Mouse (Mus musculus) ES-E14 (cell line): ENCODE measurements around the gene Samd15. TPM values are rescaled to one million over a fixed set of nuclear protein-coding genes. Genes with fewer than 3 reads are reported as not detected.

ENCODE experiments used
- DNase-seq: peaks from one replicate; pipeline ENCODE4 v3.0.0-alpha.2; 2013; ENCODE audit warnings: low read depth, low spot score
- H3K27ac ChIP-seq: 2 replicates; pipeline ENCODE4 v1.5.1; 2012; ENCODE audit warnings: low read depth, mild to moderate bottlenecking, low read length, moderate library complexity, mixed read lengths; ENCODE audit not compliant: poor library complexity, insufficient read depth, severe bottlenecking
- H3K36me3 ChIP-seq: 2 replicates; pipeline ENCODE4 v1.6.1; 2012; ENCODE audit warnings: mild to moderate bottlenecking, low read length, moderate library complexity, mixed read lengths; ENCODE audit not compliant: control insufficient read depth, poor library complexity, insufficient read depth, severe bottlenecking
- H3K4me1 ChIP-seq, 2 experiments: fragments of 150-350 bp in 1 of 2; sonication (generic) in 1 of 2; 2 replicates each; pipeline ENCODE4 v1.6.1; 2012; ENCODE audit warnings: low read length in 2 of 2, mild to moderate bottlenecking in 1 of 2, mixed read lengths in 1 of 2; ENCODE audit not compliant: control insufficient read depth in 2 of 2, insufficient read depth in 2 of 2, poor library complexity in 1 of 2
- H3K4me3 ChIP-seq, 2 experiments: fragments of 150-350 bp in 1 of 2; sonication (generic) in 1 of 2; 2 replicates each; pipeline ENCODE4 v1.5.1; 2012; ENCODE audit warnings: low read length in 2 of 2, low read depth in 1 of 2, mild to moderate bottlenecking in 1 of 2, mixed read lengths in 1 of 2; ENCODE audit not compliant: insufficient read depth in 1 of 2, poor library complexity in 1 of 2, severe bottlenecking in 1 of 2
- H3K9ac ChIP-seq: 2 replicates; pipeline ENCODE4 v1.6.1; 2012; ENCODE audit warnings: low read depth, mild to moderate bottlenecking, low read length, mixed read lengths; ENCODE audit not compliant: poor library complexity, insufficient read depth, severe bottlenecking
- H3K9me3 ChIP-seq: fragments of 150-350 bp; sonication (generic); 2 replicates; pipeline ENCODE4 v1.6.1; 2012; ENCODE audit warnings: low read depth, mild to moderate bottlenecking, low read length; ENCODE audit not compliant: control insufficient read depth, insufficient read depth
- CHD2 ChIP-seq: IDR thresholded peaks from 2 replicates; pipeline ENCODE4 v1.6.1; 2014; ENCODE audit warnings: mild to moderate bottlenecking, low read depth, low read length, inconsistent platforms
- HCFC1 ChIP-seq: IDR thresholded peaks from 2 replicates; pipeline ENCODE4 v1.6.1; 2012; ENCODE audit warnings: low read length, inconsistent platforms, borderline replicate concordance; ENCODE audit not compliant: insufficient read depth
- MAFK ChIP-seq: IDR thresholded peaks from 2 replicates; pipeline ENCODE4 v1.6.1; 2014; ENCODE audit warnings: mild to moderate bottlenecking, low read depth, low read length, inconsistent platforms; ENCODE audit not compliant: insufficient read depth
- ZC3H11A ChIP-seq: IDR thresholded peaks from 2 replicates; pipeline ENCODE4 v1.6.1; 2012; ENCODE audit warnings: low read depth, mild to moderate bottlenecking, inconsistent platforms, low read length, borderline replicate concordance
- ZNF384 ChIP-seq: IDR thresholded peaks from 2 replicates; pipeline ENCODE4 v1.6.1; 2012; ENCODE audit warnings: low read depth, low read length, inconsistent platforms
- in situ Hi-C, 2 experiments: fragments of 600-800 bp; cut with MboI; formaldehyde crosslinking; loops; one replicate each; pipeline ENCODE4 v1.15.1; 2025; ENCODE audit warnings: low sequenced_read_pairs in 2 of 2, inconsistent platforms in 1 of 2; ENCODE audit not compliant: unreplicated experiment in 2 of 2
- total RNA-seq: library from RNA; depleted of rRNA; stranded (reverse); fragments of 300-350 nt; gene quantifications from 2 replicates; pipeline ENCODE4 v1.2.3, GENCODE M21; 2012

Samd15 gene
- total RNA-seq, 1 experiment, result 0.98 TPM

- Histone ChIP-seq H3K27ac (no peak overlapping the region), H3K9ac (no peak overlapping the region), H3K4me1 (peaks cover 0 to 9% of the 10 kb centered on the region in 2 experiments; a peak in 2 of 4 replicates), H3K9me3 (no peaks in the 10 kb centered on the region), H3K4me3 (no peak overlapping the region), H3K36me3 (no peaks in the 10 kb centered on the region)
- in situ Hi-C loops, result no loop called here
- TF ChIP-seq ZNF384 (no peak), MAFK (no peak), CHD2 (no peak), HCFC1 (no peak), ZC3H11A (no peak)
- no peak for DNase-seq
These were observed 4.5 kb upstream of the Samd15 start for GRCm38 (mm10) chr12:87195069-87195468.

DNA sequence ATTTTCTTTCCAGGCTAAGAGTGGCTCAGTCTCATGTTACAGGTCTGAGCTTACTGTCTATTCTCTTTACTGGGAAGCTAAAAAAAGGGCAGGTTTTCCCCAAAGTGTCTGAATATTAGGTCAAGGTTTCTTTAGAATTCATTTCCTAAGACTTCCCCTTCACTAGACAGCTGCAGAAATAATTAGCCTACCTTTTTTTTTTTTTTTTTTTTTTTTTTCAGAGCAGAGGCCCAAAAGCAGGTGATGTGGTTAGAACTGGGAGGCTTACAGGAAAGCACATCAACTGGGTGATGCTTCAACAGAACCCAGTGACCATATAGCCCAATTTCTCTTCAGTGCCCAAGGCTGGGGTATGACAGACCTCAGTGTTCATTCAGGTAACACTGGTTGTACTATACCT, 3.2 kb upstream of the Samd15 start:
- DNase-seq, result no peak
- H3K36me3 ChIP-seq, result no peaks in the 10 kb centered on the region
- H3K27ac ChIP-seq, result no peak overlapping the region
- TF ChIP-seq CHD2 (no peak), HCFC1 (no peak), ZNF384 (no peak), ZC3H11A (no peak), MAFK (no peak)
- no peak overlapping the region for H3K9ac ChIP-seq
- in situ Hi-C loops, result no loop called here
- H3K9me3 ChIP-seq, result no peaks in the 10 kb centered on the region
- H3K4me3 ChIP-seq, result no peak overlapping the region
- peaks cover 0 to 9% of the 10 kb centered on the region in 2 experiments; a peak in 2 of 4 replicates for H3K4me1 ChIP-seq

- in situ Hi-C loops, result no loop called here
- Histone ChIP-seq H3K4me3 (peak overlapping the region; percentile 97; a peak in 3 of 4 replicates), H3K9ac (0 out of 2 replicates have a peak overlapping the region, but pooled peaks have one; percentile 95), H3K9me3 (no peaks in the 10 kb centered on the region), H3K36me3 (no peaks in the 10 kb centered on the region), H3K27ac (no peak overlapping the region), H3K4me1 (peaks cover 0 to 5% of the 10 kb centered on the region in 2 experiments; a peak in 2 of 4 replicates)
- no peak for DNase-seq
- no peak for TF ChIP-seq MAFK
- TF ChIP-seq CHD2, result no peak
- no peak for TF ChIP-seq HCFC1
- TF ChIP-seq ZC3H11A, result no peak
These were observed 731 bp upstream of the Samd15 start for GRCm38 (mm10) chr12:87198792-87199191.

DNA sequence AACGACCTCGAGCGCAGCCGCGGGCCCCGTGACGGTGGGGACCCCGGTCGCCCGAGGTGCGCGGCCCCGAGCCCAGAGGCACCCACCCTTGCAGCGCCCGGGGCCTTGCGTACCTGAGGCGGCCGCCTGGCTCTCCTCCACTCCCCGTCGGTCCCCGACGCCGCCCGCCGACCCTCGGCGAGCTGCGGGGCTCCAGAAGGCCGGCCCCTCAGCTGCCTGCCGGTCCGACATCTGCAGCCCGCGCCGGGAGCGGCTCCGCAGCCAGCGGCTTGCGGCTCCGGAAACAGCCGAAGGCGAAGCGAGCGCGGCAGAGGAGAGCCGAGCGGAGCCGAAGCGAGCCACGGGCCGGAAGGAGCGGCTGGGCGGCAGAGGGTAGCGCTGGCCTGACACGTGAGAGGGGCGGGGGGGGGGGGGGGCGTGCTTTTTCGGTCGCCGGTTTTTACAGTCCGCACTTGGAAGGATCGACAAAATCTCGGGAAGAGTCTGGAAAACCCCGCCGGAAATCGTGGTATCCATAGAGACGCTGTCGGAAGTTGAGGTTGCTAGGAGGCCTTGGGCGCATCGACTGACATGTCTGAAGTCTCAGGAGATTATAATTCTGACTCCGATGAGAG, 557 bp downstream of the Samd15 start, which contains the start of gene Tmed8:
Gene Tmed8 (minus strand): TSS at position 482 of the 614 bp plus-strand sequence.
- no peaks in the 10 kb centered on the region for H3K36me3 ChIP-seq
- peaks cover 0 to 5% of the 10 kb centered on the region in 2 experiments; a peak in 2 of 4 replicates for H3K4me1 ChIP-seq
- H3K27ac ChIP-seq, result no peak within 1 kb of the TSS
- no peaks in the 10 kb centered on the region for H3K9me3 ChIP-seq
- TF ChIP-seq MAFK (no peak), HCFC1 (no peak), ZC3H11A (no peak), CHD2 (no peak), ZNF384 (no peak)
- in situ Hi-C loops, result no loop called here
- H3K9ac ChIP-seq, result peak within 1 kb of the TSS; percentile 95
- DNase-seq, result peak; percentile 80
- peak within 1 kb of the TSS; percentile 97 for H3K4me3 ChIP-seq
